Mouse (Mus musculus): ENCODE results near the gene Pfdn5. TPM values are rescaled to one million over a fixed set of nuclear protein-coding genes. Genes with fewer than 3 reads are reported as not detected.

The Pfdn5 gene
- polyA plus RNA-seq, 1 experiment from 2014 or later = 485 TPM

Other genes starting within 250 kb of the Pfdn5 start
- gene Tns2, start 225.7 kb upstream of the Pfdn5 start, polyA plus RNA-seq (2015; fragmentation: Nextera tagmentation; extraction: Ambion mirVana) = 9.8 and 13.7 TPM in 2 replicates
- gene Spryd3, start 189.9 kb upstream of the Pfdn5 start, polyA plus RNA-seq (2015; fragmentation: Nextera tagmentation; extraction: Ambion mirVana) = 83.6 and 96.0 TPM in 2 replicates
- gene Igfbp6, start 181.8 kb upstream of the Pfdn5 start, polyA plus RNA-seq (2015; fragmentation: Nextera tagmentation; extraction: Ambion mirVana) = 3.2 and 3.5 TPM in 2 replicates
- gene Soat2, start 175.6 kb upstream of the Pfdn5 start, polyA plus RNA-seq (2015; fragmentation: Nextera tagmentation; extraction: Ambion mirVana) = 0.06 and 0.68 TPM in 2 replicates
- 45.1 and 48.7 TPM in 2 replicates for gene Zfp740, start 122.9 kb upstream of the Pfdn5 start, polyA plus RNA-seq (2015; fragmentation: Nextera tagmentation; extraction: Ambion mirVana)
- 33.6 and 43.7 TPM in 2 replicates for gene Csad, start 121.4 kb upstream of the Pfdn5 start, polyA plus RNA-seq (2015; fragmentation: Nextera tagmentation; extraction: Ambion mirVana)
- gene Itgb7, start 94.2 kb upstream of the Pfdn5 start, polyA plus RNA-seq (2015; fragmentation: Nextera tagmentation; extraction: Ambion mirVana) = 1.1 and 11.0 TPM in 2 replicates
- gene Rarg, start 68.6 kb upstream of the Pfdn5 start, polyA plus RNA-seq (2015; fragmentation: Nextera tagmentation; extraction: Ambion mirVana) = 7.8 and 11.9 TPM in 2 replicates
- gene Gm9918, start 55.6 kb upstream of the Pfdn5 start, polyA plus RNA-seq (2015; fragmentation: Nextera tagmentation; extraction: Ambion mirVana) = 0.09 TPM in 1 of 2 replicates, not detected in the other
- 59.5 and 62.7 TPM in 2 replicates for gene Mfsd5, start 46.7 kb upstream of the Pfdn5 start, polyA plus RNA-seq (2015; fragmentation: Nextera tagmentation; extraction: Ambion mirVana)
- gene Espl1, start 29.9 kb upstream of the Pfdn5 start, polyA plus RNA-seq (2015; fragmentation: Nextera tagmentation; extraction: Ambion mirVana) = 2.8 and 6.3 TPM in 2 replicates
- 83.7 and 96.4 TPM in 2 replicates for gene Myg1, start 5.6 kb downstream of the Pfdn5 start, polyA plus RNA-seq (2015; fragmentation: Nextera tagmentation; extraction: Ambion mirVana)
- gene Aaas, start 24.7 kb downstream of the Pfdn5 start, polyA plus RNA-seq (2015; fragmentation: Nextera tagmentation; extraction: Ambion mirVana) = 30.4 and 49.7 TPM in 2 replicates
- gene Sp7, start 41.1 kb downstream of the Pfdn5 start, polyA plus RNA-seq (2015; fragmentation: Nextera tagmentation; extraction: Ambion mirVana) = 0.88 and 0.95 TPM in 2 replicates
- 3.0 and 3.9 TPM in 2 replicates for gene Sp1, start 80.0 kb downstream of the Pfdn5 start, polyA plus RNA-seq (2015; fragmentation: Nextera tagmentation; extraction: Ambion mirVana)
- gene Amhr2, start 119.3 kb downstream of the Pfdn5 start, polyA plus RNA-seq (2015; fragmentation: Nextera tagmentation; extraction: Ambion mirVana) = 0.83 and 1.1 TPM in 2 replicates
- gene Prr13, start 132.9 kb downstream of the Pfdn5 start, polyA plus RNA-seq (2015; fragmentation: Nextera tagmentation; extraction: Ambion mirVana) = 80.9 and 87.7 TPM in 2 replicates
- gene Pcbp2, start 144.4 kb downstream of the Pfdn5 start, polyA plus RNA-seq (2015; fragmentation: Nextera tagmentation; extraction: Ambion mirVana) = 117 and 143 TPM in 2 replicates
- gene Gm10337, start 177.6 kb downstream of the Pfdn5 start, polyA plus RNA-seq (2015; fragmentation: Nextera tagmentation; extraction: Ambion mirVana) = 6.2 and 6.4 TPM in 2 replicates
- 49.1 and 57.4 TPM in 2 replicates for gene Map3k12, start 190.9 kb downstream of the Pfdn5 start, polyA plus RNA-seq (2015; fragmentation: Nextera tagmentation; extraction: Ambion mirVana)
- gene Tarbp2, start 192.1 kb downstream of the Pfdn5 start, polyA plus RNA-seq (2015; fragmentation: Nextera tagmentation; extraction: Ambion mirVana) = 93.7 and 98.4 TPM in 2 replicates
- gene Npff, start 198.8 kb downstream of the Pfdn5 start, polyA plus RNA-seq (2015; fragmentation: Nextera tagmentation; extraction: Ambion mirVana) = 13.9 and 14.0 TPM in 2 replicates